Mouse (Mus musculus) 416B (cell line): ENCODE data around the gene Dtnbp1.

ENCODE experiments used
- DNase-seq: peaks from one replicate; pipeline ENCODE4 v3.0.0; 2011; ENCODE audit warnings: low read depth

Dtnbp1 gene

DNA sequence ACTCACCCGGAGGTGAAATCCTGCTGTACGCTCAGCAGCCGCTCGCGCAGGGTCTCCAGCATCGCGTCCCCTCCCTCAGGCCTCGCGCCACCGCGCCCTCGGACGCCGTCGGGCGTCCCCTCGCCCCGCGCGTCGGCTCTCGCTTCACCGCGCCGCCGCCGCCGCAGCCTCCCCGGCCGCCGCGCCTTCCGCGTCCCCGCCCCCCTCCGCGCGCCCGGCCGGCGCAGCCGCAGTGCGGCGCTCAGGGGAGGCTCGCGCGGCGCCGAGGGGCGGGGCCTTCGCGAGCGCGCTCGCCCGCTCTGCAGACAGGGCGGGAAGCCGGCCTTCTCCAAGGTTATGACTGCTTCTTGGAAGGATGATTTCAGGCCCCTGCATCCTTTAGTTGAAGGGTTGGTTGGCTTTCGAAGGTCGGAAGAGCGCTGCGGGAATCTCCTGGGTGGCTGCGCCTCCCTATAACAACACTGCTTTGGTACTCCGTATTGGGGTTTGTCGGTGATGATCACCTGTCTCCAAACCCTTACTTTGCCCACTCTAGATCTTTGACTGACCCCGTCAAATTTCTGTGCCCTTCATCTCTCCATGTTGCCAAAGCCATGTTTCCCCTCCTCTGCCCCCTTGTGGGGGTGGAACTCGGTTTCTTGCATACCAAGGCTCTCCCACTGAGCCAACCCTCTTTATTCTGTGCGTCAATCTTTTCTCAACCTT is at the start of gene Dtnbp1:
Dtnbp1 (minus strand) TSS at position 237 of the 705 bp plus-strand sequence.
- DNase-seq: peak; percentile 66

DNA sequence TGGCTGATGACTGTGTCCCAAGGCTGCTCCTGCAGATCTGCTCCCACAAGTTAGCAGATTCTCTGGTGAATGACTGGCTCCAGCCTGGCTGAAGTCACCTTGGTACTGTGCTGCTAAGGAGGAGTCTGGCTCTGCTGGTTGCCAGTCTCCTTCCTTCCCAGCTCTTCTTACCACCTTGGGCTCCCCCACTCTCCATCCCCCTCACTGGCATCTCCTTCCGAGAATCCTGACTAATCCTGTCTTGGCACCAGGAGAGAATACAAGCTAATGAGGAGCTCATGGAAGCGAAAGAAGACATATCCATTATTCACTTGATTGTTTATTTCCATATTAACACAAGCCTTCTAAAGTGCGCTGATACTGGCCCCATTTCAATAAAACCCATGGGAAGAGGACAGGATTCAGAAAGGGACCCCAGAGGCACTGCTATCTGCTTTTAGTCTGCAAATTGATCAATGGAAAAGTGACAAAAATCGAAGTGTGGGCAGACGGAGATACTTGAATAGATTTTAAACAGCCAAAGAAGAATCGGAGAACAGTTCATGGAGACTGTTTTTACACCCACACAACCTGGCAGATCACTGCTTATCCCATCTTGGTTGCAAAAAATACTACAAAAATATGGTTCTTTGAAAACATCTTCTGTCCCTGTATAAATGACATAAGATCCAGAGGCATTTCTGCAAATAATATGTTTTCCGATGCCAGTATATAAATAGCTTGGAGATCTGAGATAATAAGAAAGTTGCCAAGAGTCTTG is 47.5 kb upstream of the Dtnbp1 start:
- DNase-seq: no peak

DNA sequence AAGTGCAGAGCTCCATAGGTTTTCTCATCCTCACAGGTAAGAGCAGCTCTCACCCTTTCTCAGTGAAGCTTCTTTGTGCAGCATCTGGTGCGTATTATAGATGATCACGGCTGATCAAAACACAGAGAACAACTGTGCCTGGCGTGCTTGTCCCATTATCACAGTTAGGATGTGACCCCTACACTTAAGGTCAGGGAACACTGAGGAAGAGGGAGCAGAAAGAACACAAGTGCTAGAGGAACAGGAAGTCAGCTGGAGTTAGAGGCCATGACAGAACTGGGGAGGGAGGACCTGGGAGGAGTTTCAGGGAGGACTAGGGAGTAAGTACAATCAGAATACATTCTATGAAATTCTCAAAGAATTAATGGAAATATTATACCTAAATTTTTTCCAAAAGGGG is 41.5 kb upstream of the Dtnbp1 start:
- DNase-seq: no peak

DNA sequence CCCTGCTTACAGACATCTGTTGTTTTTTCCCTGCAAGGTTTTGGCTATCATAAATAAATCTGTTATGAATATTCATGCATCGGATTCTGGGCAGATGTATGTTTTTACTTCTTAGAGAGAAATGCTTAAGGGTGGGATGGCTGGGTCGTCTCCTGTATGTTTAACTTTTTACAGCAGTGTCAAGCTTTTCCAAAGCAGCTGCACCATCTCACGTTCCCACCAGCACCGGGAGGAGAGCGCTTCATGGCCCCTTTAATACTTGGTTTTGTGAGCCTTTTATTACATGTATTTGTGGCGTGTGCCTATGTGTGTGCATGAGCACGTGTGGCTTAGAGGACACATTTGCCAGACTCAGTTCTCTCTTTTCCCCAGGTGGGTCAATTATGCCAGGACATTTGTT is 38.8 kb upstream of the Dtnbp1 start:
- DNase-seq: no peak

DNA sequence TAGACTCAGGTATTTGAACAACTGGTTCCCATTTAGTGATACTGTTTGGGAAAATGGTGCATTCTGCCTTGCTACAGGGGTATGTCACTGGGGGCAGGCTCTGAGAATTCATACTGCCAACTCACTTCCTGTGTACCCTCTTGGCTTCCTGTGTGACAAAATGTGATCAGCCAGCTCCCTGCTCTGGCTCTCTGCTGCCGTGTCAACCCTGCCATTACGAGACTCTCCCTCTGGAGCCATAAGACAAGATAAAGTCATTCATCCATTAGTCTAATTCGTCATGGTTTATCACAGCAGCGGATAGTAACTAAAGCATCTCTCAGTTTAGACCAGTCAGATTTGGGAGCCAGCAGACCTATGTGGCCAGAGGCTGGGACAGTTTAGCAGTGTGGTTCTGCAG is 38.2 kb upstream of the Dtnbp1 start:
- DNase-seq: peak; percentile 18

DNA sequence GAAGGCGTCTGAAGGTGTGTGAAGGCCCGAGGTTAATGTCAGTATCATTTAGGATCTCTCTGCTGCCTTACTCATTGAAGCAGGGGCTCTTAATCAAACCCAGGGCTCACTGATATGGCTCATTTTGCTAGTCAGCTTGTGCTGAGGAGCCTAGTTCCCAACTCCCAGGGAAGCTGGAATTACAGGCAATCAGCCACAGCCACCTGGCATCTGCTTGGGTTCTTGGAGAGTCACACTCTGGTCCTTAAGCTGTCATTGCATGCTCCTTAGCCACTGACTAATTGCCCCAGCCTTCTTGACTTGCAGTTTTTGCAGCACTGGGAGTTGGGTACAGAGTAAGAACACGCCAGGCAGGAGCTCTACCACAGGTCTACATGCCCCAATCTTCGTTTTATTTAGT is 34.5 kb upstream of the Dtnbp1 start:
- no peak for DNase-seq

DNA sequence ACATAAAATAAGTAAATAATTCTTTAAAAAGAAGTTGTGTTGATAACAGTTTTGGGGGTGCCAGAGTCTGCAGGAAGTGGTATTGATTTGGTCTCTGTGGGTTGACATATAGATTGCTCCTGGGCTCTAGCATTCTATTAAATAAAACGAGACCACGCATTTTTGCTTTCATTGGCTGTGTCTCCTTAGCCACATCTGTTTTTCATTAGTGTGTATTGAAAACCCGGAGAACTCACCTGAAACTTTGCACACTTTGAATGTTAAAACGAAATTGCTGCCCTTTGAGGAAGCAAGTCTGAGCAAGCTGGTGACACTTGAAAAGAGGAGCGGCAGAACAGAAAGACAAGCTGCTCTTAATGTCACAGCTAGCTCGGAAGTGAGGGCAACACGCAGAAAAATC is 32.8 kb upstream of the Dtnbp1 start:
- DNase-seq: no peak

DNA sequence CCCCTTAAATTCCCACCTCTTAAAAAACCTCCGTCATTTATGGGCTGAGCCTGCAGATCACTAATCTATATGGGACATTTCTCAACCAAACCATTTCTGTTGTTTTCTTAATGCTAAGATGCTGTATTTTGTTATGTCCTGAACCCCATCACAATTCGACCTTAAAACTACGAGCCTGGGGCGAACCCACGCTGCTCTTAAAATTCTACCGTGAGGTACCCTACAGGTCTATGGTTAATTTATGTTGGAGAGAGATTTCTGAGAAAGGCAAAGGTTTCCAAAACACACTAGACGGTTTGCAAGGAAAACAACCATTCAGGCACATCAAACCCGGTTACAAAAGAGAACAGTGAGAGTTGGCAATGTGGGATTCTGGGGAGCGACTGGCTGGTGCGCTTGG is 31.4 kb upstream of the Dtnbp1 start:
- DNase-seq: no peak

DNA sequence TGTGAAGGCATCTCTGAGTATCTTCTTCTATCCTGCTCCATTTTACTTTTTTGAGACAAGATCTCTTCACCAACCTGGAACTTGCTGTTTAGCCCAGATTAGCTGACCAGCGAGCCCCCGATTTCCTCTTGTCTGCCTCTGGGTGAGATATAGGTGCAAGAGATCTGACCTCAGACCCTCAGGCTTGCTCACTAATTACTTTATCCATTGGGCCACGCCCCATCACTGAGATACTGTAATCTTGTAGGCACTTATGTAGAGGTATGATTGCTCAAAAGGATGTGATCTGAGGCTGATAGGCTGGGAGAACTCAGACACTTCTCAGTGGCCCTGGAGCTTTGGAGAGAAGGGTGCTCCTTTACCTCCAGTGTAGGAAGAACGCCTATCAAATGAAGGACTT is 30.5 kb upstream of the Dtnbp1 start:
- peak; percentile 58 for DNase-seq

DNA sequence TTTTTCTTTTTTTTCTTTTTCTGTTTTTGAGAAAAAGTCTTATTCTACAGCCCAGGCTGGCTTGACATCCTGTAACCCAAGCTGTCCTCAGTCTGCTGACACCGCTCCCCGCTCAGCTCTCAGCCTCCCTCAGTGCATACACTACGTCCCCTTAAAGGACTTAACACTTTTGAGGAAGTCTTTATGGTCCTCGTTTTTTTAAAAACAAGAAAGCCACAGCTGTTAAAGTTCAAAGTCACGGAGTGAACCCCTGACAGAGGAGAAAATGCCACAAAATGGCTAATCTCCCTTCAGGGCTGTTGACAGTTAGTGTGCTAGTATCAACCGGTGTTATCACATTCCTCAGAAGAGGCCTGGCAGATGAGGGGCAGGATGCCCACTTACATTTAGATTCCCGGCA is 29.8 kb upstream of the Dtnbp1 start:
- DNase-seq: peak; percentile 39

DNA sequence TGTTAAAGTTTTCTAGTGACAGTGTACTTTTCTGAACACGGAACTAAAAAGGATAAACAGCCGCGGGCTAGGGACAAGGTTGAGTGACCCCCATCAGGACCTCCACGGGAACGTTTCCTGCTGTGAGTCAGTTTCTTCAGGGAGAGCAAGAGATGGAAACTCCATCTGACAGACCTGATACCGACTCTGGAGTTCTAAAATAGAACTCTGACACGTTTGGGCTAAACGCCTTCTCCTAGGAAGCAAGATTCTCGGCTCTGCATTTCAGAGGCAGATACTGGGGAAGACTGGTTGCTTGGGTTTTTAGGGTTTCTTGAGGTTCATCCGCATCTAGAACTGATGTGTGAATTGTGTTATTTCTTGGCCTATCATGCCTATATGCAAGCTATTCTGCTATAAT is 29.4 kb upstream of the Dtnbp1 start:
- DNase-seq: no peak

DNA sequence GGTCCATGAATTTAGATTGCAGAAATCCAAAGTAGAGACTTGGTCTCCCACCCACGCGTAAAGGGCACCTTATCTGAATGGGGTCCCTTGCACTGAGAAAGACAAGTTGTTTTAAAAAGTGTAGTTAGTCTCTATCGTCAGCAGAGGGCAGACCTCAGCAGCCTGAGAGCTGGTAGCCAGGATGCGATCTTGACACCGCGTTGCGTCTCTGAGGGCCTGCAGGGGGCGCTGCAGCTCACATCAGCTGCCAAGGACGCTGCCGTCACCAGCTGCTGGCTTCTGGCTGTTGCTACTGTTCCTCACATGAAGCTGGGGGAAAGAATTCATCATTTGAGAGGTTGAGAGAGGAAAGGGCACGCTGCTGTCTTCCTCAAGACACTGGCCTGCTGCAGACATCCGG is 28.9 kb upstream of the Dtnbp1 start:
- DNase-seq: peak; percentile 90

DNA sequence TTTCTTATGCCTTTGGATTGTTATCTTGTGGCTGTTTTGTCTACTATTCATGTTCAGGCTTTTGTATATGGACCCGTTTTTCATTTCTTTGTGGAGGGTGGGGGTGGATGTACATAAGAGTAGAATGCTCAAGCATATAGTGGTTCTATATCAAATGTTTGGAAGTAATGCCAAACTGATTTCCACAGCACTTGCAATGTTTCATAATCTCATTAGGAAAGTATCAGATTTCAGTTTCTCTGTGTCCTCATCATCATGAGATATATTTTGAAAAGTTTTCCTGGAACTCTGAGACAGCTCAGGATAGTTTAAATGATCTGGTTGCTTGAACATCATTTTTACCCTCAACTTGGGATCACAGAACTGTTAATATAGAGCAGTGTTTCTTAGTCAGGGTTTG is 27.8 kb upstream of the Dtnbp1 start:
- DNase-seq: peak; percentile 8

DNA sequence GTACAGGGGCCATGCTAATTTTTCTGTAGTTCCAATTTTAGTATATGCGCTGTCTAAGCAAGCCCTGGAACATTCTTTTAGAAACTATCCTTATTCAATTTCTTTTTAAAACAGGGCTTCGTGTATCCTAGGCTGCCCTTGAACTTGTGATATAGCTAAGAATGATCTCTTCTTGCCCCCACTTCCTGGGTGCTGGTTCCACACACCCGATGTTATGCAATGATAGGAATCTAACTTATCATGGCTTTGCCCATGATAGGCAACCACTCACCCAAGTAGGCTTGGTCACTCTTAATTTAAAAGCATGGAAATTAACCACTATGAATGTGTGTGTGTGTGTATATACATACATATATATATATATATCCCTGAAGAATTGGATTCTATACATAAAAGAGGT is 24.3 kb upstream of the Dtnbp1 start:
- no peak for DNase-seq

DNA sequence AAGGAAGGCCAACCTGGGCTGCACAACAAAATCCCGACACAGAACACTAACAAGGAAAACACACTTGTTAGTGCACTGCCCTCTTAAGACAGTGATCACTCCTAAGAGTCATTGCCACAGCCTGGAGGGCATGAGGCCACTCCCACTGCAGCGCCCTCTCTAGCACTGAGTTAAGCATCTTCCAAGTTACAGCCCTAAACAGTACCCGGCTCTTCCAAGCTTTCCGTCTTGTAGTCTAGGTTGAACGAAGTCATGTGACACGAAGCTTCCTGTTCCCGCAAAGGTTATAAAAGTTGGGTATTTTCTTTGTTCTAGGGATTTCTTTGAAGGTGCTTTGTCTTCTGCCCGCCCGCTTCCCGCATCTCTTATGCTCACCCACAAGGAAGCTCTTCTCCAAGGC is 22.9 kb upstream of the Dtnbp1 start:
- DNase-seq: no peak

DNA sequence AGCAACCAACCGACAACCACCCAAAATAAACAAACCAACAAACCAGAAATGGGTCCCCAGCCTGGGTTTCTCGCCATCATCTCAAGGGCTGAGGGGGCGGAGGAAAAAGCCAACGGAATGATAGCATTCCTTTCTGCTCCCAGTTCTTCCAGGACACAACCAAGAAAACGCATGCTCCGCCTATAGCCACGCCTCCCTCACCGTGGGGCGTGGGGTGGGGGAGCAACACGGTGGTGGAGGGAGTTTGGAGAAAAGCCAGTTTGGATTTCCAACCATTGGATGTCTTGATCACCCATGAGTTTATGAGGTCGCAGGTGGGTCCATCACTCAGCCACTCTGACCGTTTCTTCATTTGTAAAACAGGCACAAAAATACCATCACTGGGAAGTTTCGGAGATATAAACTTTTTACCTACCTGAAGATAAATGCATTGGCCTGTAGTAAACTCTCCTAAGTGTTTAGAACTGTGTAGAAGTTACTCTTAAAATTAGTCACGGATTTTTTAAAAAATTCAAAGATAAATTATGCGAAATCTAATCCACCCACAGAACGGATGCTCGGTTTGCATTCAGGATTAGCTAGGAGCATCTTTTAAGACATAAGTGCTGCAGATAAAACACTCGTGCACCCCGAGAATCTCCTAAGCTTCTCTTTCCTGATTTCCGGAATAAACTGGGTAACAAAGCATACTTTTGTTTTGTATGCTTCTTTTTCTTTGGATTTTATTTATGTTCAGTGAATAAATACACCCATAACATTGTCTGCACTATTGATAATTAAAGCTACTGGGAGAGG is 21.6 kb upstream of the Dtnbp1 start:
- no peak for DNase-seq

DNA sequence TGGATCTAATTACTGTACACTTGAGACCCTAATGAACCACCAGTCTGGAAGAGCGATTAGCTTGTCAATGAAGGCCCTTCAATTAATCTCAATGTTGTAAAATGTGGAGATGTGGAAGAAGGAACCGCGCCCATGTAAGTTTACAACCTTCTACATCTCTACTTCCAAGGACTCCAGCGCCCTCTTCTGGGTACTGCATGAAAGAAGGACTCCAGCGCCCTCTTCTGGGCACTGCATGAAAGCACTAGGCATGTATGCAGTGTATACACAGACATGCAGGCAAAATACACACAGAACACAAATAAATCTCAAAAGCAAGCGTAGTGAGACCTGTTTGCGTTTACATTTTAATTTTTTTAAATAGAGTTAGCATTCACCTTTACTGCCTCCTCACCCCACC is 6.2 kb upstream of the Dtnbp1 start:
- DNase-seq: peak; percentile 90

DNA sequence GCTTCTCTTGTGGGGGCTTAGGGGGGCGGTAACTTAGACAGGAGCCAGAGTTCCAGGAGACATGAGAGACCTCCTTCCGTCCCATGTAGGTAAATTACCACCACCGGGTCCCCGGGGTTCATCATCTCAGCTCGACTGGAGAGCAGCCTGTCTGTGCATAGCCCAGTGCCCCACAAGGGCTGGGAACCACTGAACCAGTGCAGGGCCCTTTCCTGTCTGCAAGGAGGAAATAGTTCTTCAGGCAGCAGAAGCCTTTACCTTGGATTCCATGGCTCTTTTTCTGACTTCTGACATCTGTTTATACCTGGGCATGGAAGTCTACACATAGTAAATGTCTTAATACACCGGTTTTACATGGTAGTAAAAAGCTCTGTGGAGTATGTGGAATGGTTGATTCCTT is 5.8 kb upstream of the Dtnbp1 start:
- DNase-seq: peak; percentile 16

DNA sequence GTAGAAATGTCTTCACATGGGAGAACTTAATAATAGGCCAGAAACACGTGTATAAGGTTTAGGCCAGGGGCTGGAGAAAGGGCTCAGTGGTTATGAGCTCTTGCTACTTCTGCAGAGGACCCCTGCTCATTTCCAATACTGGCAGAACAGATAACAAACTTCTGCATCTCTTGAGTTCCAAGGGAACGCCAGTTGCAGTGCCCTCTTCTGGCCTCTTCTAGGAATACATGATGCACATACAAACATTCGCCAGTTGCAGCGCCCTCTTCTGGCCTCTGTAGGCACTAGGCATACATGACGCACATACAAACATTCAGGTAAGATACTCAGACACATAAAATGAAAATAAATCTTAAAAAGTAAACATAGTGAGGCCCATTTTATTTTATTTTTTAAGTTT is 4.5 kb upstream of the Dtnbp1 start:
- peak; percentile 91 for DNase-seq

DNA sequence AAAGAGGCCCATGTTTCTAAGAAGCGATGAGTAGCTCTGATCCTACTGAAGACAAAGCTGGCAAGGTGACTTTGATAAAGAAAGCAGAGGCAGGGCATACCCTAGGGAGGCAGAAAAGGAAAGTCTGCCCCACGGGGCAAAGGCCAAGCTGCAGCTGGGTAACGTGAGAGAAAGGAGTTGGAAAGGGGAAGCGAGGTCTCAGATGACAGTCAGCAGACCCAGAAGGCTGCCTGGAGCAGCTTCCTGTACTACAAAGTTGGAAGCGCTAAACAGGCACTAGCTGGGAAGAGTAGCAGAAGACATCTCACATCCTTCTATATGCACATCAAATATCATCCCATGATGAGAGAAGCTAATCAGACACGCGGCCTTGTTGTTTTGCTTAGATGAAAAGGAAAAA is 3.9 kb upstream of the Dtnbp1 start:
- peak; percentile 80 for DNase-seq

DNA sequence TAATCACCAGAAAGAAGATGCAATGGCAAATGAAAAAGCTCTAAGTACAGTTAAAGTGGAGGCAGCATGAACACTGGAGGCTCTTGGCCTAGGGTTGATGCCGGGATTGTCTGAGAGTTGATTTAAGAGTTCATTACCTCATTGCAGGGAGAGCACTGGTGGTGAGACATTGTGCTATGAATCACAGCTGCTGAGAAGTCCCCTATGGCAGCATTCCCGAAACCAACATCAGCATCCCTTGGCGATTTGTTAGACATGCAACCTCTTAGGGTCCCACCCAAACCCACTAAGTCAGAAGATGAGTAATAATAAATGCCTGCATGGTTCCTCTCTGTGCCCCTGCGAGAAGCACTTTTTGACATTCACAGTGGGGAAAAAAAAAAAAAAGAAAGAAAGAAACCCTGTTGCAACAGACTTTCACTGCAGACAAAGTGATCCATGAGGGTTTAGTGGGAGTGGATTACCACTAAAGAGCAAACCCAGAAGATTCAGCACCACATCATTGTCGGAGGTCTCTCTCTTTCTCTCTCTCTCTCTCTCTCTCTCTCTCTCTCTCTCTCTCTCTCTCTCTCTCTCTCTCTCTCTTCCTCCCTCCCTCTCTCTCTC is 3.1 kb upstream of the Dtnbp1 start:
- DNase-seq: no peak

DNA sequence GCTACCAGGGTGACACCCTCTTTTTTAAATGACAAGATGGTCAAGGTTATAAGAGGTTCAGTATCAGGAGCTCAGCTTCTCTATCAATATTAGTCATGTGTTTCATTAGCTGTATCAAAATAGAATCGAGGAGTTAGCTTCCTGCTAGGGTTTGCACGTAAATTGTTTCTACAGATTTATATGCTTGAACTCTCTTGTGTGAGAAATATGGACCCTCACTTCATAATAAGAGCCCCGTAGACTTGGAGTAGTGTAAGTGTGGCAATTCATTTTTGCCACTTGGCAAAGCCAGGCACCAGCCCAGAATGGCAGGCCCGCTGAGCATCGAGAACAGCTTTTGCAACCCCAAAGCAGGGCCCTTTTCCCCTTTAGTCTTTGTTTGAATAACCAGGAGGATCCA is 1.1 kb upstream of the Dtnbp1 start:
- DNase-seq: no peak
